Mouse (Mus musculus) embryonic facial prominence, embryonic 14.5 days (tissue): ENCODE results near the gene Prdm16. TPM values are rescaled to one million over a fixed set of nuclear protein-coding genes. Genes with fewer than 3 reads are reported as not detected.
A peak's percentile ranks its signal among the peaks of the same experiment; 100 is the strongest.

Source experiments
- ATAC-seq: fragments of 200-750 bp; cut with Nextera tagmentation; 2 replicates; pipeline ENCODE4 v1.8.0; 2017; ENCODE audit warnings: low read depth, moderate number of reproducible peaks, moderate TSS enrichment
- DNase-seq: peaks from one replicate; pipeline ENCODE4 v3.0.0-alpha.2; 2015; ENCODE audit warnings: low spot score
- H3K27ac ChIP-seq: fragments of 300-500 bp; sonication (generic); replicated peaks from 2 replicates; pipeline ENCODE4 v1.5.1; 2014; ENCODE audit warnings: low read depth, mild to moderate bottlenecking, low read length, moderate library complexity
- H3K27me3 ChIP-seq: fragments of 300-500 bp; sonication (generic); replicated peaks from 2 replicates; pipeline ENCODE4 v1.6.1; 2014; ENCODE audit warnings: low read length; ENCODE audit not compliant: control insufficient read depth, insufficient read depth
- H3K36me3 ChIP-seq: fragments of 300-500 bp; sonication (generic); 2 replicates; pipeline ENCODE4 v1.6.1; 2014; ENCODE audit warnings: low read length, mixed read lengths; ENCODE audit not compliant: control insufficient read depth, insufficient read depth
- H3K4me1 ChIP-seq: fragments of 300-500 bp; sonication (generic); 2 replicates; pipeline ENCODE4 v1.6.1; 2014; ENCODE audit warnings: antibody characterized with exemption, low read length; ENCODE audit not compliant: control insufficient read depth, insufficient read depth
- H3K4me2 ChIP-seq: fragments of 300-500 bp; sonication (generic); 2 replicates; pipeline ENCODE4 v1.6.1; 2014; ENCODE audit warnings: low read depth, mild to moderate bottlenecking, low read length, moderate library complexity, mixed read lengths
- H3K4me3 ChIP-seq: fragments of 300-500 bp; sonication (generic); 2 replicates; pipeline ENCODE4 v1.5.1; 2014; ENCODE audit warnings: low read depth, mild to moderate bottlenecking, low read length
- H3K9ac ChIP-seq: fragments of 300-500 bp; sonication (generic); 2 replicates; pipeline ENCODE4 v1.6.1; 2014; ENCODE audit warnings: low read depth, mild to moderate bottlenecking, low read length, moderate library complexity, mixed read lengths
- H3K9me3 ChIP-seq: fragments of 300-500 bp; sonication (generic); 2 replicates; pipeline ENCODE4 v1.6.1; 2016; ENCODE audit warnings: low read length; ENCODE audit not compliant: control insufficient read depth
- WGBS: fragments of 180-500 bp; shearing (Covaris S2); extraction: QIAGEN DNeasy Blood & Tissue Kit; methylation state at CpG from one replicate; pipeline ENCODE4 v1.1.7; 2014; 5-methylcytosine and 5-hydroxymethylcytosine counted together
- polyA plus RNA-seq: library from polyadenylated mRNA; unstranded; fragments of >200 nt; fragmentation: Nextera tagmentation; extraction: Ambion mirVana; gene quantifications from 2 replicates; pipeline ENCODE4 v1.2.1, GENCODE M21; 2014

Prdm16 gene
- polyA plus RNA-seq, 1 experiment from 2014 or later = 12.7 TPM

DNA sequence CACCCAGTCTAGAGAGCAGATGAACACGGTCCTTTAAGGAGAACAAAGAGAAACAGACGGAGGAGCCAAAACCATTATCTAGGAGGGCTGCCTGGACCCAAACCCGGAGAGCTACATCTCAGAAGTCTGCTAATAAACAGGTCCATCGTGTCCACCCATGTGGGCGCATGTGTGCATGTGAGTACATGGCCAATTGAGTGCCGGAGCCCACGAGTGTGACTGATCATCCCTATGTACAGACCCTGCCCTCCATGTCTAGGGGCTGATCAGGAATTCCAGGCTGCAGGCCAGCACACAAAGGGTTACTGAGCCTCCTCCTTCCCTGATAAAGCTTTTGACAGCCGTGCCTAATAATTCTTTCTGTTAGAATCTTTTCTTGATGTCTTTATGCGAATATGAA, 136.0 kb downstream of the Prdm16 start:
- Histone ChIP-seq H3K4me1 (peaks cover 38% of the 10 kb centered on the region), H3K9ac (no peak overlapping the region), H3K4me3 (no peak overlapping the region), H3K4me2 (no peak overlapping the region), H3K27me3 (peaks cover 10% of the 10 kb centered on the region; the same call in 1 of the 2 replicates), H3K27ac (no peak overlapping the region), H3K9me3 (no peaks in the 10 kb centered on the region), H3K36me3 (no peaks in the 10 kb centered on the region)
- WGBS = 68% methylated on average over 9 of the region's 9 CpGs
- ATAC-seq (no peak), DNase-seq (no peak)

DNA sequence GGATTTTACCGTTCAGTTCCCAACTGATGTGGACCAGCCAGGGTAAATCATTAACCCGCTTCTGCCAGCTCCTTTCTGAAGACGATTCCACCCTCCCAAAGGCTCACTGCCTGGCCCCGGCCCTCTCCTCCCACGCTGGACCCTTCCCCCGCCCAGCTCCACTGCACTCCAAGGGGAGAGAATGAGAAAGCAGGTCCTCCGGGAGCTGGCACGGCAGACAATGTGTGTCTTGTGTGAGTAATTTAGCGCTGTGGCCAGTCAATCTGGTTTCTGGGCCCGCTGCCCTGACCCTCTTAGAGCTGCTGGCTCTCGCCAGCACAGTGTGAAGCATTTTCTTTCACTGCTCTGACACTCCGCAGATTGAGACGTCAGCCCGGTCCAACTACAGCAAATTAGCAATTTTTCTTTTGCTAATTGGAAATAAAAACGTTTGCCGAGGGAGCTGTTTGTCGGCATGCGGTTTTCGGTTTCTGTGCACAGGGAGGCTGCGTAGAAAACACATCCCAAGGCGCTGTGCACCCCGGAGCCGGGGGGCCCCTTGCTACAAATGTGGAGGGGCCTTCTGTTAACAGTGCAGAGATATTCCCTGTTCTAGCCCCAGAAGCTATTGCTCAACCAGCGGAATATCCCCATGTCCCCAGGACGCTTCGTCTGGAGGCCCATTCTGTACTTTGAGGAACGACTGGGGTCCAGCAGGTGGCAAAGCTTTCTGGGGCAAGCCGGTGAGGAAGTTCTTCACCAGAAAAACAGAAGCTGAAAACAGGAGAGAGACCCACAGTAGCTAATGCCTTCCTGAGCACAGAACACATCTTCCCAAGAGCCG, 136.8 kb downstream of the Prdm16 start:
- peak overlapping the region; percentile 21; the same call in 1 of the 2 replicates for H3K4me2 ChIP-seq
- ATAC-seq = peak; percentile 66
- H3K36me3 ChIP-seq = no peaks in the 10 kb centered on the region
- peak; percentile 89 for DNase-seq
- WGBS = 24% methylated on average over 29 of the region's 29 CpGs
- peaks cover 10% of the 10 kb centered on the region; the same call in 1 of the 2 replicates for H3K27me3 ChIP-seq
- no peaks in the 10 kb centered on the region for H3K9me3 ChIP-seq
- no peak overlapping the region for H3K4me3 ChIP-seq
- peaks cover 43% of the 10 kb centered on the region for H3K4me1 ChIP-seq
- H3K27ac ChIP-seq = peak overlapping the region; percentile 16; the same call in 1 of the 2 replicates
- no peak overlapping the region for H3K9ac ChIP-seq

DNA sequence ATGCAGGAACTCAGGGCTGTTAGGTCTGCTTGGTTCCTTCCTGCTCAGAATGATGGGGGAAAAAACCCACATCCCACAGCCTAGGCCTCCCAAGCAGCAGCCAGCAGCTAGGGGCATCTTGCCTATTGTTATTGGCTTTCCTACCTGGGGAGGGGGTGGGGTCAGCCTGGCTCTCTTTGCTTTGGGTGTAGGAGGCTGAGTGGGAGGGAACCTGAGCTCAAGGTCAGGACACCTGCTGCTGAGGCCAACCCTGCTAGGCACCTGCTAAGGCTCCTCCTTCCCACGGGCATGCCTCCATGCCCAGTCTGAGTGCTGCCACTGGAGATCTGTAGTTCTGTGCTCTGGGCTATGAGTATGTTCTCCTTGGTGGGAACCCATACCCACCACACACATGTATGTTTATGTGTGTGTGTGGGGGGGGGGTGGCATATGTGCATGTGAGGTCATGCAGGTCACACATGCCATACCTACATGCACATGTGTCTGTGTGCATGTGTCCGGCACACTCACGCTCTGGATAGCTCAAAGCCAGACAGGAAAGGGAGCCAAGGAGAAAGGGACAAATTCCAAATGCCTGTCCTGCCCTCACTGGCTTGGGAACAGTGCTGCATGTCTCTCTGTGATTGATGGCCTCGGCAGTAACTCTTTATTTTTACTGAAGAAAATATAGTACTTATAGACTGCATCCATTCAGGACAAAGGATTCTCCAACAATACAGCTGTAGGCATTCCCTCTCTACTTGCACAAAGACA, 139.1 kb downstream of the Prdm16 start:
- ATAC-seq = no peak
- Histone ChIP-seq H3K27me3 (peaks cover 28% of the 10 kb centered on the region), H3K27ac (no peak overlapping the region), H3K9me3 (no peaks in the 10 kb centered on the region), H3K36me3 (no peaks in the 10 kb centered on the region), H3K4me3 (no peak overlapping the region), H3K4me1 (peaks cover 51% of the 10 kb centered on the region), H3K9ac (no peak overlapping the region), H3K4me2 (no peak overlapping the region)
- no peak for DNase-seq
- whole genome bisulfite sequencing = 77% methylated on average over 4 of the region's 4 CpGs

DNA sequence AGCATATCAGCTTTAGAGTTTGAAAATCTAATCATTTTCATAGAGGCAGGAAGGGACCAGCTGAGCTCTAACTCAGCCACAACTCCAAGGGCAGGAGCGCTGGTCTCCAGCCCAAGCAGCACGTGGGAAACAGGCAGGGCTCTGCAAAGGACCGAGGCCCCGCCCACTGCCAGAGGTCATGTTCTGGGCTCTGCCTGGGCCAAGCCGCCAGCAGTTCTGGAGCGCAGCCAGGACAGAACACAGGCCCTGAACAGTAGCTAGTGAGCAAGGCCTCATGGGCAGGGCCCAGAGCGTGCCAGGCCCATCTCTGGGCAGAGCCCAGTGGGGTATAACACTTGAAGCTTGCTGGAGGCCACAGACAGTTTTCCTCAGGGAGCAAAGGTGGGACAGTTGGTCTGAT, 139.7 kb downstream of the Prdm16 start:
- no peak overlapping the region for H3K27ac ChIP-seq
- ATAC-seq = peak; percentile 64

DNA sequence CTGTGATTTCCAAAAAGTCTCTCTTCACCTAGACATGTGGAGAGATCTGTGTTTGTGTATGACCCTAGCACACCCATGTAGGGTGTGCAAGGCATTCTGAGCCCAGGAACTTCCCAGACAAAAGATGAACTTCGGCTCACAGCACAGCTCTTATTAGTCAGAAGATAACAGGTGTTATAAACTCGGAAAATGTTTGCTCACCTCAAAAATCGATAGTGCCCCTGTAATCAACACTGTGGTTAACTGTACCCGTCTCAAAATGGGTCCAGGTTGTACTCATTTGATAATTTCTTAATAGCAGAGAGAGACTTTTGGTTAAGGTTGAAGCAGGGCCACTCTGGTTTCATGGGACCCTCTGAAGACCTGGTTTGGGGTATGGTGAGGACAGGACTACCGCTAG, 140.2 kb downstream of the Prdm16 start:
- Histone ChIP-seq H3K9me3 (no peaks in the 10 kb centered on the region), H3K4me3 (no peak overlapping the region), H3K9ac (no peak overlapping the region), H3K36me3 (no peaks in the 10 kb centered on the region), H3K27ac (no peak overlapping the region), H3K4me2 (no peak overlapping the region), H3K4me1 (peaks cover 48% of the 10 kb centered on the region), H3K27me3 (peaks cover 35% of the 10 kb centered on the region)
- DNase-seq = no peak
- 88% methylated on average over 5 of the region's 5 CpGs for WGBS
- no peak for ATAC-seq

More for the DNA sequence above, 139.7 kb downstream of the Prdm16 start:
- Histone ChIP-seq H3K4me2 (no peak overlapping the region), H3K4me3 (no peak overlapping the region), H3K27me3 (peaks cover 34% of the 10 kb centered on the region), H3K9me3 (no peaks in the 10 kb centered on the region), H3K9ac (no peak overlapping the region), H3K4me1 (peaks cover 52% of the 10 kb centered on the region), H3K36me3 (no peaks in the 10 kb centered on the region)
- WGBS = 14% methylated on average over 7 of the region's 7 CpGs
- DNase-seq = peak; percentile 81

DNA sequence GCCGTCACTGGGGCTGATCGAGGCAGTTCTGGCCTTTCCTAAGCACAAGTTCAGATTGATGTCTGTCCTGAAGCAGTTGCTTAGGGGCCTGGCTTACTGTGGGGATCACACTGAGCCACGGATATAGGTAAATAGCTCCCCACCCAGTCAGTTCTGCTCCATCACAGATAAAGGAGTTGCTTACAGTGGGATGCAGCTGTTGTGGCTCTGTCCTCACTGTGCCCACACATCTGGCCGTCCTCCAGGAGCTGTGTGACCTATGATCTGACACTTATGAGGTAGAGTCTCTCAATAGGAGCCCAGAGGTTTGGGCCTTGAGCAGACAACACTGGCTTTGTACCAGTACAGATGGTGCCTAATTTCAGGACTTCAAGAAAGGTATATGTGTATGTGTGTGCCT, 142.7 kb downstream of the Prdm16 start:
- Histone ChIP-seq H3K4me1 (peaks cover 30% of the 10 kb centered on the region), H3K4me2 (no peak overlapping the region), H3K9me3 (no peaks in the 10 kb centered on the region), H3K36me3 (no peaks in the 10 kb centered on the region), H3K9ac (no peak overlapping the region), H3K4me3 (no peak overlapping the region), H3K27me3 (peaks cover 25% of the 10 kb centered on the region), H3K27ac (0 out of 2 replicates have a peak overlapping the region, but pooled peaks have one; percentile 8)
- WGBS = 35% methylated on average over 4 of the region's 4 CpGs
- ATAC-seq (no peak), DNase-seq (no peak)

DNA sequence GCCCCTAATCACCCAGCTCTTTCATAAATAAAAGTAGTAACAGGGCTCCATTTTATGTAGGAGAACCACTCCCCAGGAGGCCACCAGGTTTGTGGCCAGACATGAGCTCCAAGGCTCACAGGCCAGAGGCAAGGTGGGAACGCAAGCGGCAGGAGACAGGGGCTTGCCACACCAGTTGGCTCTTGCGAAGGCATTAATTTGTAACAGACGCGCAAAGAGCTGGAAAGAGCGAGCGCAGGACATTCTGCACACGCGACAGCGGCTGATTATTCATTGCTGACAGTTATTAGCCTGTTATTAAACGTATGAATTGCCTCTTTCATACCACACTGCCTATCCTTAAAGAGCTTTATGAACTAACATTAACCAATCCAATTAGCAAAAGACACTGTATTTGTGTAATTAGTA, 144.0 kb downstream of the Prdm16 start:
- H3K4me1 ChIP-seq = peaks cover 35% of the 10 kb centered on the region
- no peaks in the 10 kb centered on the region for H3K9me3 ChIP-seq
- H3K9ac ChIP-seq = no peak overlapping the region
- 24% methylated on average over 11 of the region's 11 CpGs for WGBS
- H3K27ac ChIP-seq = no peak overlapping the region
- H3K4me3 ChIP-seq = no peak overlapping the region
- no peak for DNase-seq
- H3K36me3 ChIP-seq = no peaks in the 10 kb centered on the region
- H3K27me3 ChIP-seq = peaks cover 25% of the 10 kb centered on the region
- ATAC-seq = no peak
- no peak overlapping the region; the same call in 1 of the 2 replicates for H3K4me2 ChIP-seq

DNA sequence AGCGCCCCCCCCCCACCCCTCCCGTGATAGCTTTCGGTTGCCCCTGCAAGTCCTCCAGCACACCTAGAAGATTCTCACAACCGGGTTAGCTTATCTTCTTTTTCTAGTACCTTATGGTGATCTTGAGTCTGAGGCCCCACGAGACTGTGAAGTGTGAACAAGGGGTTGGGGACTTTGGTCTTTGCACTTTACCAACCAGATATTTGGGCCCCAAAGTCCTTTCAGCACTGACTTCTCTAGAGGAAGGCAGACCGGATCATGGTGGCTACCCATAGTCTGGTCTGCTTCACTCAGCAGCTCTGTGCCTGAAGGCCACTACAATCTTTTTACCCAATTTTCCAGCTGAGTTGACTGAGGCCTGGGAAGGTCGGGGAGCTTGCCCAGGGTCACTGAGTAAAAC, 144.4 kb downstream of the Prdm16 start:
- H3K27me3 ChIP-seq = peaks cover 25% of the 10 kb centered on the region
- ATAC-seq = no peak
- DNase-seq = no peak
- H3K9ac ChIP-seq = no peak overlapping the region
- H3K27ac ChIP-seq = no peak overlapping the region
- no peak overlapping the region for H3K4me2 ChIP-seq
- H3K4me3 ChIP-seq = no peak overlapping the region
- peaks cover 39% of the 10 kb centered on the region for H3K4me1 ChIP-seq
- H3K9me3 ChIP-seq = no peaks in the 10 kb centered on the region
- H3K36me3 ChIP-seq = no peaks in the 10 kb centered on the region
- WGBS = 60% methylated on average over 7 of the region's 7 CpGs
